Mouse (Mus musculus): ENCODE results near the gene Lmntd2. TPM values are rescaled to one million over a fixed set of nuclear protein-coding genes. Genes with fewer than 3 reads are reported as not detected.

The Lmntd2 gene
- polyA plus RNA-seq, 1 experiment from 2014 or later = 4.0 TPM

GRCm38 (mm10) chr7:141188194-141188593 lies 25.7 kb downstream of the Lmntd2 start:
- peaks cover 18% of the 10 kb centered on the region for H3K36me3 ChIP-seq (ENCODE audit: control insufficient read depth, insufficient read depth, low read length)
- H3K9ac ChIP-seq (ENCODE audit: low read depth, low read length) = no peak overlapping the region
- no peak overlapping the region for H3K27ac ChIP-seq (ENCODE audit: low read length)
- H3K9me3 ChIP-seq (ENCODE audit: control insufficient read depth, low read length) = no peaks in the 10 kb centered on the region
- ATAC-seq = no peak
- H3K4me3 ChIP-seq (ENCODE audit: low read length) = no peak overlapping the region
- peaks cover 9% of the 10 kb centered on the region for H3K4me1 ChIP-seq (ENCODE audit: control insufficient read depth, insufficient read depth, low read length)
- 68% methylated on average over 3 of the region's 3 CpGs for WGBS
- no peak overlapping the region for H3K4me2 ChIP-seq (ENCODE audit: low read depth, low read length)
- H3K27me3 ChIP-seq (replicated peaks; ENCODE audit: control insufficient read depth, insufficient read depth, low read length) = no peaks in the 10 kb centered on the region

GRCm38 (mm10) chr7:141176173-141176572 lies 37.7 kb downstream of the Lmntd2 start:
- H3K27ac ChIP-seq (ENCODE audit: low read length) = no peak overlapping the region
- H3K4me2 ChIP-seq (ENCODE audit: low read depth, low read length) = no peak overlapping the region
- ATAC-seq = no peak
- H3K9ac ChIP-seq (ENCODE audit: low read depth, low read length) = no peak overlapping the region
- peaks cover 11% of the 10 kb centered on the region for H3K4me1 ChIP-seq (ENCODE audit: control insufficient read depth, insufficient read depth, low read length)
- no peak overlapping the region for H3K4me3 ChIP-seq (ENCODE audit: low read length)
- H3K27me3 ChIP-seq (replicated peaks; ENCODE audit: control insufficient read depth, insufficient read depth, low read length) = no peaks in the 10 kb centered on the region
- H3K9me3 ChIP-seq (ENCODE audit: control insufficient read depth, low read length) = no peaks in the 10 kb centered on the region
- no peaks in the 10 kb centered on the region for H3K36me3 ChIP-seq (ENCODE audit: control insufficient read depth, insufficient read depth, low read length)
- 3% methylated on average over 8 of the region's 8 CpGs for WGBS

GRCm38 (mm10) chr7:141175068-141175467 lies 38.8 kb downstream of the Lmntd2 start:
- Histone ChIP-seq H3K4me1 (ENCODE audit: control insufficient read depth, insufficient read depth, low read length) (peaks cover 16% of the 10 kb centered on the region), H3K27ac (ENCODE audit: low read length) (no peak overlapping the region), H3K9ac (ENCODE audit: low read depth, low read length) (no peak overlapping the region), H3K9me3 (ENCODE audit: control insufficient read depth, low read length) (no peaks in the 10 kb centered on the region), H3K4me2 (ENCODE audit: low read depth, low read length) (no peak overlapping the region), H3K27me3 (replicated peaks; ENCODE audit: control insufficient read depth, insufficient read depth, low read length) (no peaks in the 10 kb centered on the region), H3K36me3 (ENCODE audit: control insufficient read depth, insufficient read depth, low read length) (no peaks in the 10 kb centered on the region), H3K4me3 (ENCODE audit: low read length) (no peak overlapping the region)
- 87% methylated on average over 4 of the region's 4 CpGs for WGBS
- ATAC-seq = no peak

- no peaks in the 10 kb centered on the region for H3K36me3 ChIP-seq (ENCODE audit: control insufficient read depth, insufficient read depth, low read length)
- no peaks in the 10 kb centered on the region for H3K27me3 ChIP-seq (replicated peaks; ENCODE audit: control insufficient read depth, insufficient read depth, low read length)
- H3K4me2 ChIP-seq (ENCODE audit: low read depth, low read length) = peak overlapping the region; percentile 78
- peak overlapping the region; percentile 92; the same call in 1 of the 2 replicates for H3K27ac ChIP-seq (ENCODE audit: low read length)
- peaks cover 20% of the 10 kb centered on the region for H3K4me1 ChIP-seq (ENCODE audit: control insufficient read depth, insufficient read depth, low read length)
- ATAC-seq = no peak
- no peaks in the 10 kb centered on the region for H3K9me3 ChIP-seq (ENCODE audit: control insufficient read depth, low read length)
- H3K4me3 ChIP-seq (ENCODE audit: low read length) = peak overlapping the region; percentile 67
- WGBS = 72% methylated on average over 5 of the region's 5 CpGs
- H3K9ac ChIP-seq (ENCODE audit: low read depth, low read length) = peak overlapping the region; percentile 83
Observed at GRCm38 (mm10) chr7:141173323-141173850, 40.5 kb downstream of the Lmntd2 start.

- H3K4me2 ChIP-seq (ENCODE audit: low read depth, low read length) = peak within 1 kb of the TSS; percentile 78
- H3K9me3 ChIP-seq (ENCODE audit: control insufficient read depth, low read length) = no peaks in the 10 kb centered on the region
- 3% methylated on average over 55 of the region's 55 CpGs for WGBS
- peak; percentile 94 for ATAC-seq
- peak within 1 kb of the TSS; percentile 92 for H3K27ac ChIP-seq (ENCODE audit: low read length)
- no peaks in the 10 kb centered on the region for H3K36me3 ChIP-seq (ENCODE audit: control insufficient read depth, insufficient read depth, low read length)
- no peaks in the 10 kb centered on the region for H3K27me3 ChIP-seq (replicated peaks; ENCODE audit: control insufficient read depth, insufficient read depth, low read length)
- peak within 1 kb of the TSS; percentile 83 for H3K9ac ChIP-seq (ENCODE audit: low read depth, low read length)
- peak within 1 kb of the TSS; percentile 67 for H3K4me3 ChIP-seq (ENCODE audit: low read length)
- peaks cover 29% of the 10 kb centered on the region for H3K4me1 ChIP-seq (ENCODE audit: control insufficient read depth, insufficient read depth, low read length)
Observed at GRCm38 (mm10) chr7:141172116-141173006, 41.5 kb downstream of the Lmntd2 start, which contains the start of gene Rnh1. Rnh1 (minus strand) TSS chr7:141172857.

- H3K4me1 ChIP-seq (ENCODE audit: control insufficient read depth, insufficient read depth, low read length) = peaks cover 32% of the 10 kb centered on the region
- no peaks in the 10 kb centered on the region for H3K27me3 ChIP-seq (replicated peaks; ENCODE audit: control insufficient read depth, insufficient read depth, low read length)
- no peak overlapping the region for H3K9ac ChIP-seq (ENCODE audit: low read depth, low read length)
- no peak for ATAC-seq
- H3K4me3 ChIP-seq (ENCODE audit: low read length) = no peak overlapping the region
- no peak overlapping the region for H3K27ac ChIP-seq (ENCODE audit: low read length)
- no peaks in the 10 kb centered on the region for H3K9me3 ChIP-seq (ENCODE audit: control insufficient read depth, low read length)
- H3K4me2 ChIP-seq (ENCODE audit: low read depth, low read length) = no peak overlapping the region
- H3K36me3 ChIP-seq (ENCODE audit: control insufficient read depth, insufficient read depth, low read length) = no peaks in the 10 kb centered on the region
Observed at GRCm38 (mm10) chr7:141169866-141170265, 44.0 kb downstream of the Lmntd2 start.

- no peak overlapping the region for H3K27ac ChIP-seq (ENCODE audit: low read length)
- no peaks in the 10 kb centered on the region for H3K36me3 ChIP-seq (ENCODE audit: control insufficient read depth, insufficient read depth, low read length)
- 32% methylated on average over 1 of the region's 1 CpGs for WGBS
- peak overlapping the region; percentile 72; the same call in 1 of the 2 replicates for H3K4me2 ChIP-seq (ENCODE audit: low read depth, low read length)
- no peak overlapping the region for H3K4me3 ChIP-seq (ENCODE audit: low read length)
- no peak for ATAC-seq
- no peaks in the 10 kb centered on the region for H3K9me3 ChIP-seq (ENCODE audit: control insufficient read depth, low read length)
- H3K27me3 ChIP-seq (replicated peaks; ENCODE audit: control insufficient read depth, insufficient read depth, low read length) = no peaks in the 10 kb centered on the region
- peak overlapping the region; percentile 26; the same call in 1 of the 2 replicates for H3K9ac ChIP-seq (ENCODE audit: low read depth, low read length)
- H3K4me1 ChIP-seq (ENCODE audit: control insufficient read depth, insufficient read depth, low read length) = peaks cover 37% of the 10 kb centered on the region
Observed at GRCm38 (mm10) chr7:141169300-141169699, 44.6 kb downstream of the Lmntd2 start.

- Histone ChIP-seq H3K27me3 (replicated peaks; ENCODE audit: control insufficient read depth, insufficient read depth, low read length) (no peaks in the 10 kb centered on the region), H3K9me3 (ENCODE audit: control insufficient read depth, low read length) (no peaks in the 10 kb centered on the region), H3K4me1 (ENCODE audit: control insufficient read depth, insufficient read depth, low read length) (peaks cover 36% of the 10 kb centered on the region), H3K4me3 (ENCODE audit: low read length) (peak overlapping the region; percentile 61), H3K4me2 (ENCODE audit: low read depth, low read length) (peak overlapping the region; percentile 72), H3K36me3 (ENCODE audit: control insufficient read depth, insufficient read depth, low read length) (peaks cover 5% of the 10 kb centered on the region; the same call in 1 of the 2 replicates), H3K27ac (ENCODE audit: low read length) (peak overlapping the region; percentile 80), H3K9ac (ENCODE audit: low read depth, low read length) (peak overlapping the region; percentile 81)
- ATAC-seq = peak; percentile 64
- WGBS = 1% methylated on average over 22 of the region's 22 CpGs
Observed at GRCm38 (mm10) chr7:141168518-141168953, 45.3 kb downstream of the Lmntd2 start.

GRCm38 (mm10) chr7:141167901-141168517 lies 45.9 kb downstream of the Lmntd2 start:
- H3K4me1 ChIP-seq (ENCODE audit: control insufficient read depth, insufficient read depth, low read length) = peaks cover 30% of the 10 kb centered on the region
- ATAC-seq = peak; percentile 10

More at GRCm38 (mm10) chr7:141167901-141168517, 45.9 kb downstream of the Lmntd2 start:
- H3K27ac ChIP-seq (ENCODE audit: low read length) = peak overlapping the region; percentile 80
- no peaks in the 10 kb centered on the region for H3K27me3 ChIP-seq (replicated peaks; ENCODE audit: control insufficient read depth, insufficient read depth, low read length)
- peak overlapping the region; percentile 61 for H3K4me3 ChIP-seq (ENCODE audit: low read length)
- peak overlapping the region; percentile 81 for H3K9ac ChIP-seq (ENCODE audit: low read depth, low read length)
- H3K36me3 ChIP-seq (ENCODE audit: control insufficient read depth, insufficient read depth, low read length) = peaks cover 10% of the 10 kb centered on the region
- 9% methylated on average over 7 of the region's 7 CpGs for WGBS
- peak overlapping the region; percentile 72 for H3K4me2 ChIP-seq (ENCODE audit: low read depth, low read length)
- no peaks in the 10 kb centered on the region for H3K9me3 ChIP-seq (ENCODE audit: control insufficient read depth, low read length)

Data from intestine, embryonic 16.5 days (tissue).